Mouse (Mus musculus): ENCODE results near the gene Klf11. TPM values are rescaled to one million over a fixed set of nuclear protein-coding genes. Genes with fewer than 3 reads are reported as not detected.

The Klf11 gene
- polyA plus RNA-seq, 1 experiment from 2014 or later, result 12.3 TPM

DNA sequence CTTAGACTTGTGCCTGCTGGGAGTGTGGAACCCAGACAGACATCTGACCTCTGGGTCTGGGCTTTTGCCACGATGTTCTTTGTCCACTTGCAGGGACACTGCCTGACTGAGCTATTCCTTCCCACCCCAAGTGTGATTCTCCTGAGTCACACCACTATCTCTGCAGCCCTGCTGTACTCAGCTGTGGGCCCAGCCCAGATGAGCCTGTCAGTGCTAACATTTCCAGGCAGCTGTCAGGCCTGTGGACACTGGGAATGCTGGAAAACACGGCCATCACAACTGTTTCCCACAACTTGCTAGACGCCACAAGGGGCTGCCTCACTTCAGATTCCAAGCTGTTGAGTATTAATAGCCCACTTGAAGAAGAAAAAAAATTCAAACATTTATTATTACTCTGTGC lies 51.9 kb downstream of the Klf11 start:
- no peak for DNase-seq
- 61% methylated on average over 3 of the region's 3 CpGs for whole genome bisulfite sequencing

GRCm38 (mm10) chr12:24705502-24706263 lies 54.6 kb downstream of the Klf11 start:
- H3K4me2 ChIP-seq, result peak overlapping the region; percentile 86
- no peaks in the 10 kb centered on the region for H3K9me3 ChIP-seq (ENCODE audit: low read depth, low read length)
- ATAC-seq (ENCODE audit: insufficient read depth), result no peak
- WGBS, result 86% methylated on average over 15 of the region's 15 CpGs
- H3K9ac ChIP-seq, result no peak overlapping the region
- peaks cover 11% of the 10 kb centered on the region for H3K36me3 ChIP-seq (ENCODE audit: insufficient read depth)
- no peak for DNase-seq
- H3K4me1 ChIP-seq (ENCODE audit: insufficient read depth), result no peaks in the 10 kb centered on the region
- H3K27me3 ChIP-seq (ENCODE audit: insufficient read depth, low read length), result no peaks in the 10 kb centered on the region
- TF ChIP-seq CTCF (IDR thresholded peaks at IDR 0.05; ENCODE audit: low read depth), result no peak
- H3K4me3 ChIP-seq (ENCODE audit: low read depth, low read length), result no peak overlapping the region
- H3K27ac ChIP-seq (ENCODE audit: low read depth), result no peak overlapping the region

More for the DNA sequence above, 51.9 kb downstream of the Klf11 start:
- no peak overlapping the region for H3K9ac ChIP-seq
- no peaks in the 10 kb centered on the region for H3K36me3 ChIP-seq (ENCODE audit: insufficient read depth)
- H3K9me3 ChIP-seq (ENCODE audit: low read depth, low read length), result no peaks in the 10 kb centered on the region
- TF ChIP-seq CTCF (IDR thresholded peaks at IDR 0.05; ENCODE audit: low read depth), result no peak
- H3K4me1 ChIP-seq (ENCODE audit: insufficient read depth), result no peaks in the 10 kb centered on the region
- no peak overlapping the region for H3K27ac ChIP-seq (ENCODE audit: low read depth)
- ATAC-seq (ENCODE audit: insufficient read depth), result no peak
- H3K4me3 ChIP-seq (ENCODE audit: low read depth, low read length), result no peak overlapping the region
- no peaks in the 10 kb centered on the region for H3K27me3 ChIP-seq (ENCODE audit: insufficient read depth, low read length)
- no peak overlapping the region for H3K4me2 ChIP-seq

DNA sequence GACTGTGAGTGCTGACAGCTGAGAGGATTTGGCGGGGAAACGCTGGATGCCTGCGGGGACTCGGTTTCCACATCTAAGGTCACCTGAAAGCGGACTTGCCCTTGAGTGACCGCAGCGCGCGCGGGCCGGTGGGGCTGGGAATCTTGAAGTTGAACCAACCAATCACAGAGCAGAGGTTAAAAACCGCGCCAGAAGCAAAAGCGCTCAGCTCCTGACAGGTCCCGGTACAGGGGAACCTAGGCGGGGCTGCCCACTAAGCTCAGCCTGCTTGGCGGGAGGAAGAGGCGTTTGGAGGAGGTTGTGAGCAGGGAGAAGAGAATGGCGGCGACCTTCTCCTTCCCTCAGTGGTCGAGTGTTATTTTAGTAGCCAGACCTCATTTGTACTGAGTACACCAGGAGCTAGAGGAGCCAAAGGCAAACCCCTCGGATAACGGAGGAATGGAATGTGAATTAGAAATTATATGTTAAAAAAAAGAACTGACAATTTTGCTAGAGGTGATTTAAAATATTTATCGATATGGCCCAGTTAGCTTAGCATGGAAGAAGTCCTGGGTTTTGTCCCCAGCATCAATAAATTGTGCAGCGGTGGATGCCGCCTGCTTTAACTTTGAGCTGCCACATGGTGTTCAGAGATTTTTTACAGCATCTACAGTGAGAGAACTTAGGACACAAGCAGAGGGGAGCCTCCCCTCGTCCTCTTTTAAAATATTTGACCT lies 55.8 kb downstream of the Klf11 start:
- peak; percentile 15 for ATAC-seq (ENCODE audit: insufficient read depth)
- no peak for TF ChIP-seq CTCF (IDR thresholded peaks at IDR 0.05; ENCODE audit: low read depth)
- WGBS, result 1% methylated on average over 27 of the region's 27 CpGs
- Histone ChIP-seq H3K4me3 (ENCODE audit: low read depth, low read length) (peak overlapping the region; percentile 91), H3K36me3 (ENCODE audit: insufficient read depth) (peaks cover 23% of the 10 kb centered on the region), H3K4me1 (ENCODE audit: insufficient read depth) (no peaks in the 10 kb centered on the region), H3K27me3 (ENCODE audit: insufficient read depth, low read length) (no peaks in the 10 kb centered on the region), H3K9me3 (ENCODE audit: low read depth, low read length) (no peaks in the 10 kb centered on the region), H3K27ac (ENCODE audit: low read depth) (peak overlapping the region; percentile 77), H3K9ac (peak overlapping the region; percentile 84), H3K4me2 (peak overlapping the region; percentile 86)
- DNase-seq, result peak; percentile 79

- peak overlapping the region; percentile 86 for H3K4me2 ChIP-seq
- no peaks in the 10 kb centered on the region for H3K4me1 ChIP-seq (ENCODE audit: insufficient read depth)
- peaks cover 28% of the 10 kb centered on the region for H3K36me3 ChIP-seq (ENCODE audit: insufficient read depth)
- DNase-seq (peak; percentile 61), ATAC-seq (ENCODE audit: insufficient read depth) (peak; percentile 13; the same call in 1 of the 2 replicates)
- no peaks in the 10 kb centered on the region for H3K9me3 ChIP-seq (ENCODE audit: low read depth, low read length)
- no peak for TF ChIP-seq CTCF (IDR thresholded peaks at IDR 0.05; ENCODE audit: low read depth)
- 1% methylated on average over 9 of the region's 9 CpGs for WGBS
- peak overlapping the region; percentile 77 for H3K27ac ChIP-seq (ENCODE audit: low read depth)
- H3K27me3 ChIP-seq (ENCODE audit: insufficient read depth, low read length), result no peaks in the 10 kb centered on the region
- H3K9ac ChIP-seq, result peak overlapping the region; percentile 84
- H3K4me3 ChIP-seq (ENCODE audit: low read depth, low read length), result peak overlapping the region; percentile 91
Measured at GRCm38 (mm10) chr12:24707480-24707802, 56.4 kb downstream of the Klf11 start.

- ATAC-seq (ENCODE audit: insufficient read depth), result peak; percentile 90
- peak within 1 kb of the TSS; percentile 84 for H3K9ac ChIP-seq
- no peaks in the 10 kb centered on the region for H3K9me3 ChIP-seq (ENCODE audit: low read depth, low read length)
- peak; percentile 99 for DNase-seq
- peaks cover 36% of the 10 kb centered on the region for H3K36me3 ChIP-seq (ENCODE audit: insufficient read depth)
- peak within 1 kb of the TSS; percentile 90 for H3K27ac ChIP-seq (ENCODE audit: low read depth)
- H3K4me1 ChIP-seq (ENCODE audit: insufficient read depth), result no peaks in the 10 kb centered on the region
- H3K4me2 ChIP-seq, result peak within 1 kb of the TSS; percentile 86
- H3K4me3 ChIP-seq (ENCODE audit: low read depth, low read length), result peak within 1 kb of the TSS; percentile 91
- TF ChIP-seq CTCF (IDR thresholded peaks at IDR 0.05; ENCODE audit: low read depth), result peak; percentile 85
- no peaks in the 10 kb centered on the region for H3K27me3 ChIP-seq (ENCODE audit: insufficient read depth, low read length)
- under 1% methylated on average over 83 of the region's 83 CpGs for WGBS
Measured at GRCm38 (mm10) chr12:24707954-24708823, 57.1 kb downstream of the Klf11 start, which contains the start of gene Rrm2. TSS of gene Rrm2 (plus strand) at chr12:24708241.

GRCm38 (mm10) chr12:24708824-24709218 lies 57.7 kb downstream of the Klf11 start:
- H3K36me3 ChIP-seq (ENCODE audit: insufficient read depth), result peaks cover 42% of the 10 kb centered on the region
- H3K9me3 ChIP-seq (ENCODE audit: low read depth, low read length), result no peaks in the 10 kb centered on the region
- peak overlapping the region; percentile 91 for H3K4me3 ChIP-seq (ENCODE audit: low read depth, low read length)
- H3K4me1 ChIP-seq (ENCODE audit: insufficient read depth), result no peaks in the 10 kb centered on the region
- under 1% methylated on average over 17 of the region's 17 CpGs for WGBS
- peak; percentile 44 for DNase-seq
- H3K27ac ChIP-seq (ENCODE audit: low read depth), result peak overlapping the region; percentile 64
- no peak for TF ChIP-seq CTCF (IDR thresholded peaks at IDR 0.05; ENCODE audit: low read depth)
- H3K9ac ChIP-seq, result peak overlapping the region; percentile 84
- peak overlapping the region; percentile 86 for H3K4me2 ChIP-seq
- no peaks in the 10 kb centered on the region for H3K27me3 ChIP-seq (ENCODE audit: insufficient read depth, low read length)
- no peak for ATAC-seq (ENCODE audit: insufficient read depth)
